Mouse (Mus musculus) frontal cortex, adult 2 months (tissue): ENCODE data around the gene Cfap45. TPM values are rescaled to one million over a fixed set of nuclear protein-coding genes. Genes with fewer than 3 reads are reported as not detected.

Experiments used
- DNase-seq, 2 experiments: peaks; one replicate each; pipeline ENCODE4 v3.0.0; 2022; ENCODE audit warnings: low spot score in 1 of 2; ENCODE audit errors: extremely low spot score in 1 of 2
- polyA plus RNA-seq: library from polyadenylated mRNA; depleted of rRNA; stranded (reverse); fragments of >200 nt; gene quantifications from 2 replicates; pipeline ENCODE4 v1.2.3, GENCODE M21; 2012

Cfap45 gene
- polyA plus RNA-seq, 1 experiment = 4.5 TPM

GRCm38 (mm10) chr1:172550551-172550951 is 29.9 kb downstream of the Cfap45 start:
- DNase-seq = peak in 1 of 2 experiments; percentile 65

- DNase-seq = no peak
Measured at GRCm38 (mm10) chr1:172551009-172551408, 30.4 kb downstream of the Cfap45 start.

GRCm38 (mm10) chr1:172552623-172553022 is 32.0 kb downstream of the Cfap45 start:
- no peak for DNase-seq

- no peak for DNase-seq
Measured at GRCm38 (mm10) chr1:172555638-172556037, 35.0 kb downstream of the Cfap45 start, which contains the start of gene Vsig8. Gene Vsig8 (plus strand): TSS chr1:172555938.

- DNase-seq = peak in 1 of 2 experiments; percentile 62
Measured at GRCm38 (mm10) chr1:172562641-172563464, 42.3 kb downstream of the Cfap45 start.

- DNase-seq = no peak
Measured at GRCm38 (mm10) chr1:172563465-172563828, 42.8 kb downstream of the Cfap45 start.

GRCm38 (mm10) chr1:172566131-172566530 is 45.5 kb downstream of the Cfap45 start:
- no peak for DNase-seq

- no peak for DNase-seq
Measured at GRCm38 (mm10) chr1:172567758-172568157, 47.2 kb downstream of the Cfap45 start.

GRCm38 (mm10) chr1:172580116-172580515 is 59.5 kb downstream of the Cfap45 start:
- DNase-seq = no peak

- DNase-seq = no peak
Measured at GRCm38 (mm10) chr1:172582436-172582835, 61.8 kb downstream of the Cfap45 start.

- DNase-seq = no peak
Measured at GRCm38 (mm10) chr1:172584271-172584670, 63.7 kb downstream of the Cfap45 start.

GRCm38 (mm10) chr1:172585026-172585425 is 64.4 kb downstream of the Cfap45 start:
- DNase-seq = no peak

GRCm38 (mm10) chr1:172585612-172586567 is 65.3 kb downstream of the Cfap45 start:
- DNase-seq = no peak

- DNase-seq = peak in 1 of 2 experiments; percentile 29
Measured at GRCm38 (mm10) chr1:172590385-172590784, 69.8 kb downstream of the Cfap45 start, which contains the start of gene Slamf8. Gene Slamf8 (minus strand): TSS chr1:172590568.

- DNase-seq = no peak
Measured at GRCm38 (mm10) chr1:172593321-172593720, 72.7 kb downstream of the Cfap45 start.

GRCm38 (mm10) chr1:172593956-172594355 is 73.4 kb downstream of the Cfap45 start:
- DNase-seq = no peak

GRCm38 (mm10) chr1:172594495-172594894 is 73.9 kb downstream of the Cfap45 start:
- DNase-seq = peak in 1 of 2 experiments; percentile 66
